Mouse (Mus musculus): ENCODE results near the gene Mthfd1l.
"Not testable (repeated sequence)": the region's sequence is repeated elsewhere in the genome, so short reads cannot be mapped to it uniquely, and the experiment has no call there.

The Mthfd1l gene

GRCm38 (mm10) chr10:4112611-4113327, 139.9 kb downstream of the Mthfd1l start:
- in situ Hi-C loops (cut with MboI, MseI) = no loop called here

GRCm38 (mm10) chr10:4113328-4113658, 140.4 kb downstream of the Mthfd1l start:
- in situ Hi-C loops (cut with MboI, MseI) = no loop called here

DNA sequence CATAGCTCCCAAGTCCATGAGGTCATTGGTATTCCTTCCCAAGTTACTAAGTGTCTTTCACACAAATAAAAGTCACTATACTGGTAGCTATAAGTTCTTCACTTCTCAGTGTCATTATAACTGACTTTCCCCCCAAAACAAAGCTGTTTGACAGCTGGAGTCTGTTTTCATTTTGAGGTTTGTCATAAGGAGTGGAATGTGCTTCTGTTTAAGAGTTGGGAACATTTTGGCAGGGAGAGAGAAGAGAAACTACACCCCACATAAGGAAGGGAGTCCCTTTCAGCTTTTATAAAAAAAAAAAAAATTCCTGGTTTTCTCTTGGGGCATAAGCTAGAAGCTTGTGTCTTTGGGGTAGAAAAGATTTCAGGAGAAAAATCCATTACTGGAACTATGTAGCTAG, 143.7 kb downstream of the Mthfd1l start:
- in situ Hi-C loops (cut with MboI, MseI) = no loop called here

DNA sequence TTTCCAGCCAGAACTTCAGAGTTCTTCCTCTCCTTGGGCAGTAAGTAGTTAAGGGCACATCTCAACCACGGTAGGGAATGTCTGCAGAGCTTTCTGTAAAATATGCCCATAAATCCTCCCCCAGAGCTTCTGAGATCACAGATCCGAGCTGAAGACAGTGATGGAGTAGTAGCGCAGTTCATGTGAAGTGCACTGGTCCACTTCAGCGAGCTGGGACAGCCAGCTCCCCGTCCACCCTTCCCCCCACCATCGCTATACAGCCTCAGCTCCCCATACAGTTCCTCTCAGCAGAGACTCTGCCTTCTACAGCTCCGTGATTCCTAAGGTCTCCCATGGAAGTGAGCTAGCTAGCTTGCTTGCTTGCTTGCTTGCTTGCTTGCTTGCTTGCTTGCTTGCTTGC, 144.2 kb downstream of the Mthfd1l start:
- in situ Hi-C loops (cut with MboI, MseI) = no loop called here

DNA sequence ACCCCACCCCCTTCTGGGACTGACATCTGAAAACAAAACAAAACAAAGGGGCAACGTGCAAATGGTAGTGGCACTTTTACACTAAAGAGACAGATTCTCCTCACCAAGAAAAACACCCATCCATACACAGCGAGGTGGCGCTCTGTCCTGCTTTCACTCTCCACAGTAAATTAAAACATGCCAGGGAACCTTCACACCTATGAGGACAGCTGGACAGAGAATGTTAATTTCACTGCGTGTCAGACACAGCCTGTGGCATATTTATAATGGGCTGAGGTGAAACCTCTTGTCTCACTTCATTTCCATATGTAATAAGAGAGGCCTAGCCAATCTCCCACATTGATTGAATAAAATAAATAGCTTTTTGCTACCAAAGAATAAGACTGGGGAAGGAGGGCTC, 146.4 kb downstream of the Mthfd1l start:
- in situ Hi-C loops (cut with MboI, MseI) = no loop called here

- in situ Hi-C loops (cut with MboI, MseI) = no loop called here
Measured at GRCm38 (mm10) chr10:4120708-4121107, 147.8 kb downstream of the Mthfd1l start.

DNA sequence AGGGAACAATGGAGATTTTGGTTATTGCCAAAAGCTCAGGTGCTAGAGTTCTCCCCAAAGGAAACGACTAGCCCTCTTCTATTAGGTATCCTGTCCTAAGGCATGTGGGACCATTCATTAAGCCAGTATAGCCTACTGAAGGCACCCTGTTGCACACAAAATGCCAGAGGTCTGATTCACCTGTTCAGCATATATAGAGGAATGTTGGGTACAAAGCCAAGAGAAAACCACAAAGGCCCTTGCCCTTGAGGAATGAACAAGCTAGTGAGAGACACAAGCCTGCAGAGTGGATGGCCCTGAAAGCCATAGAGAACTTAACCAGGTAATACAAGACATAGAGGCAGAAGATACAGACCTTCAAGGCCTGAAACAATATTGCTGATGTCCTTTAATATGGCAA, 148.3 kb downstream of the Mthfd1l start:
- in situ Hi-C loops (cut with MboI, MseI) = no loop called here

GRCm38 (mm10) chr10:4123280-4123945, 150.5 kb downstream of the Mthfd1l start:
- in situ Hi-C loops (cut with MboI, MseI) = not testable (repeated sequence)

GRCm38 (mm10) chr10:4124148-4124547, 151.2 kb downstream of the Mthfd1l start:
- in situ Hi-C loops (cut with MboI, MseI) = no loop called here

GRCm38 (mm10) chr10:4125232-4125631, 152.3 kb downstream of the Mthfd1l start:
- in situ Hi-C loops (cut with MboI, MseI) = no loop called here

DNA sequence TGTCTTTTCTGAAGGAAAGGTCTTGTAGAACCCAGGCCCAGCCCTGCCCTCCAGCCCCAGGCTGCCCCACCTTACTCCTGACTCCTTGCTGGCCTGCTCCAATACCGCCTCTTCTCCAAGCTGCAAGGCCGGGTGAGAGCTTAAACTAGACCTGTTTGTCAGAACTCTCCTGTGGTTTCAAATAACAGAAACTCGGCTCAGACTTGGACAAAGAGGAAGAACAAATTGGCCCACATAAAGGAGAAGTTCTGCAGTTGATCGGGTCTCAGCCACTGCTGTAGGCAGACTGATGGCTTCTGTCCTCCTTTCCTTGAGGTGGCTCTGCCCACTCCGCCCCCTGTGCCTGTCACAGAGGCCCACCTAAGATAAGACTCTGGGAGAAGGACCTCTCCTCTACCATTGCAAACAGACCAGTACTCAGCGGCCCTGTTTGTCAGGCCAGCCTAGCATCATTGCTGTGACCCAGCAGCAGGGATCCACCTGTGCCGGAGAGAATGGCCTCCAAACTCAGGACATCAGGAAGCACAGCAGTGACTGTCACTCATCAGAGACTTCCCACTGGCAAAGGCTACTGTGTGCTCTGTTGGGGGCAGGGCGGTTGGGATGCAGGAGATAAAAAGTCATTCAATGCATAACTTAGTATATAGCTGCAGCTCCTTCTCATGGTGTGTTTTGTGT, 153.6 kb downstream of the Mthfd1l start:
- in situ Hi-C loops (cut with MboI, MseI) = no loop called here

GRCm38 (mm10) chr10:4128411-4128810, 155.5 kb downstream of the Mthfd1l start:
- in situ Hi-C loops (cut with MboI, MseI) = no loop called here

GRCm38 (mm10) chr10:4128915-4129314, 156.0 kb downstream of the Mthfd1l start:
- in situ Hi-C loops (cut with MboI, MseI) = no loop called here

DNA sequence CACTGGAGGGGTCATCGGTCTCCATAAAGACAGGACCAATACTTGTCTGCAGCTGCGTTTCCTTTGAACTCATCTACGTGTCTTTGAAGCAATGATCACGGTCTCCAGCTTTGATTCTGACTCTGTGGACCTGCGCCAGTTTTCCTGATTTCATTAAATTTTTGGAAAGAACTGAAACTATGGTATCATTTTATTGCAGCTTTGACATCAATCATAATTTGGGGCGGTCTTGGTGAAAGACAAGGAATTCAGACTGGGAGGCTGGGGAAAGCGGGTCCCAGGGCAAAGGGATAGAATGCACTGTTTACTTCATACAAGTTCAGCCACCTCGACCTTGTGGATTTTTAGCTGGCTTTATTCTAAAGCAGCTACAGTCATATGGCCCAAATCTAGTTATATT, 156.5 kb downstream of the Mthfd1l start:
- in situ Hi-C loops (cut with MboI, MseI) = no loop called here

DNA sequence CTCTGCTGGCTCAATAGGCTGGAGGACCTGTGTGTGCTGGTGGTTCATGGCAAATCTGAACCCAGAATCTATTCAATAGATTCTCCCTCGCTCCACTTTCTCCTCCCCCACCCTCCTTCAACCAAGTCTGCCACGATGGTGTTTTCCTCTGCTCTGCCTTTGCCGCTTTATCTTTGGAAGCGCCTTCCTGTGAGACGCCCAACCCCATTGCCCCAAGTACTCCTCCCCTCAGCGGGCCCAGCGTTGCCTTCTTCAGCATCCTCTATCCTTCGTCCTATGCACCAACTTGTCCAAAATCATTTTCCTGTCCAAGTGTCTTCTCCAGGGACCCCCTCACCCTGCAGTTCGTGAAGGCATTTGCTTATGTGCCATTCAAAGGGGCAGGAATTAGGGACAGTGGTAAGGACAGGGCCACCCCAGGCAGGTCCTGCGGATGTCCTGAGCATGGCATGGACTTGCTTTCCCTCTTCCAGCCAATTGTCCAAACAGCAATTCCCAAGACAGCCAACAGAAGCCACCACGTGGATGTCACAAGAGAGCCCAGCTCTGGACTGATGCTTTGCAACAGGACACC, 157.2 kb downstream of the Mthfd1l start:
- in situ Hi-C loops (cut with MboI, MseI) = no loop called here

DNA sequence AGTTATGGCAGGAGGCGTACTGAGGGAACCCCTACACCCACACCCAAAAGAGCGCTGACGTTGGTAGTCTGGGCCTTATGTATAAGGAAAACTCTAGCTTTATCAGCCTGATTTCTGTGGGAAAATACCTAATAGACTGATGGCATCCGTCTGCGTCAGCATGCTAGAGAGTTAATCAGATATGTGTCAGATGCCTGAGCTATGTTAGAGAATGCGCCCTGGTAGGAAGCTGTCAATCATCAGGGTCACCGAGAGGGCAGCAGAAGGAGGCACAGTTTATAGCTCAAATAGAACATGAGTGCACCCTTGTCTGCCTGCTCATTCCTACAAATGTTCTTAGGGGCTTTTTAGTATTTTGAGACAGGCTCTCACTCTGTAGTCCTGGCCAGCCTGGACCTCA, 159.8 kb downstream of the Mthfd1l start:
- in situ Hi-C loops (cut with MboI, MseI) = no loop called here

GRCm38 (mm10) chr10:4135100-4135764, 162.3 kb downstream of the Mthfd1l start:
- in situ Hi-C loops (cut with MboI, MseI) = no loop called here

GRCm38 (mm10) chr10:4139531-4139930, 166.6 kb downstream of the Mthfd1l start:
- in situ Hi-C loops (cut with MboI, MseI) = no loop called here

GRCm38 (mm10) chr10:4141689-4142088, 168.8 kb downstream of the Mthfd1l start:
- in situ Hi-C loops (cut with MboI, MseI) = no loop called here

GRCm38 (mm10) chr10:4142816-4143215, 169.9 kb downstream of the Mthfd1l start:
- in situ Hi-C loops (cut with MboI, MseI) = no loop called here

- in situ Hi-C loops (cut with MboI, MseI) = no loop called here
Measured at GRCm38 (mm10) chr10:4143381-4143780, 170.5 kb downstream of the Mthfd1l start.
